Mouse (Mus musculus): ENCODE data around the gene Cwh43.

The Cwh43 gene

GRCm38 (mm10) chr5:73399768-73400526 lies 5.9 kb upstream of the Cwh43 start:
- DNase-seq (ENCODE audit: low read depth), result peak; percentile 49

- peak; percentile 75 for DNase-seq (ENCODE audit: low read depth)
These were observed 4.5 kb upstream of the Cwh43 start for GRCm38 (mm10) chr5:73401341-73401740.

- no peak for DNase-seq (ENCODE audit: low read depth)
These were observed 3.0 kb upstream of the Cwh43 start for GRCm38 (mm10) chr5:73402911-73403310.

- no peak for DNase-seq (ENCODE audit: low read depth)
These were observed 2.4 kb upstream of the Cwh43 start for GRCm38 (mm10) chr5:73403311-73404068.

- no peak for DNase-seq (ENCODE audit: low read depth)
These were observed 1.1 kb upstream of the Cwh43 start for GRCm38 (mm10) chr5:73404790-73405189.

GRCm38 (mm10) chr5:73406861-73407260 lies 986 bp downstream of the Cwh43 start:
- DNase-seq (ENCODE audit: low read depth), result no peak

- peak; percentile 43 for DNase-seq (ENCODE audit: low read depth)
These were observed 4.1 kb downstream of the Cwh43 start for GRCm38 (mm10) chr5:73409970-73410369.

GRCm38 (mm10) chr5:73411771-73412170 lies 5.9 kb downstream of the Cwh43 start:
- no peak for DNase-seq (ENCODE audit: low read depth)

GRCm38 (mm10) chr5:73414172-73414571 lies 8.3 kb downstream of the Cwh43 start:
- no peak for DNase-seq (ENCODE audit: low read depth)

GRCm38 (mm10) chr5:73419045-73419695 lies 13.3 kb downstream of the Cwh43 start:
- DNase-seq (ENCODE audit: low read depth), result no peak

- DNase-seq (ENCODE audit: low read depth), result no peak
These were observed 20.9 kb downstream of the Cwh43 start for GRCm38 (mm10) chr5:73426824-73427223.

- DNase-seq (ENCODE audit: low read depth), result peak; percentile 83
These were observed 25.7 kb downstream of the Cwh43 start for GRCm38 (mm10) chr5:73431581-73431980.

- no peak for DNase-seq (ENCODE audit: low read depth)
These were observed 26.9 kb downstream of the Cwh43 start for GRCm38 (mm10) chr5:73432805-73433204.

GRCm38 (mm10) chr5:73434764-73435163 lies 28.9 kb downstream of the Cwh43 start:
- no peak for DNase-seq (ENCODE audit: low read depth)

- DNase-seq (ENCODE audit: low read depth), result no peak
These were observed 36.3 kb downstream of the Cwh43 start for GRCm38 (mm10) chr5:73442176-73442575.

- DNase-seq (ENCODE audit: low read depth), result no peak
These were observed 44.4 kb downstream of the Cwh43 start for GRCm38 (mm10) chr5:73450276-73450675.

- no peak for DNase-seq (ENCODE audit: low read depth)
These were observed 48.8 kb downstream of the Cwh43 start for GRCm38 (mm10) chr5:73454502-73455306.

GRCm38 (mm10) chr5:73455307-73455687 lies 49.4 kb downstream of the Cwh43 start:
- no peak for DNase-seq (ENCODE audit: low read depth)

- no peak for DNase-seq (ENCODE audit: low read depth)
These were observed 62.9 kb downstream of the Cwh43 start for GRCm38 (mm10) chr5:73468462-73469433.

Measured in NIH3T3 (cell line).